Mouse (Mus musculus) brain, adult 10 weeks (tissue): Measurements from ENCODE around the gene Cox18. TPM values are rescaled to one million over a fixed set of nuclear protein-coding genes. Genes with fewer than 3 reads are reported as not detected.

Experiments
- polyA plus RNA-seq: library from polyadenylated mRNA; stranded (reverse); fragments of 350-450 nt; fragmentation: Illumina TruSeq; extraction: RNeasy Lipid Tissue Mini Kit (QIAGEN cat#74804); gene quantifications from one replicate; pipeline ENCODE4 v1.2.3, GENCODE M21; 2015; ENCODE audit warnings: low read depth, low replicate concordance

Gene Cox18
- polyA plus RNA-seq = 14.3 TPM

DNA sequence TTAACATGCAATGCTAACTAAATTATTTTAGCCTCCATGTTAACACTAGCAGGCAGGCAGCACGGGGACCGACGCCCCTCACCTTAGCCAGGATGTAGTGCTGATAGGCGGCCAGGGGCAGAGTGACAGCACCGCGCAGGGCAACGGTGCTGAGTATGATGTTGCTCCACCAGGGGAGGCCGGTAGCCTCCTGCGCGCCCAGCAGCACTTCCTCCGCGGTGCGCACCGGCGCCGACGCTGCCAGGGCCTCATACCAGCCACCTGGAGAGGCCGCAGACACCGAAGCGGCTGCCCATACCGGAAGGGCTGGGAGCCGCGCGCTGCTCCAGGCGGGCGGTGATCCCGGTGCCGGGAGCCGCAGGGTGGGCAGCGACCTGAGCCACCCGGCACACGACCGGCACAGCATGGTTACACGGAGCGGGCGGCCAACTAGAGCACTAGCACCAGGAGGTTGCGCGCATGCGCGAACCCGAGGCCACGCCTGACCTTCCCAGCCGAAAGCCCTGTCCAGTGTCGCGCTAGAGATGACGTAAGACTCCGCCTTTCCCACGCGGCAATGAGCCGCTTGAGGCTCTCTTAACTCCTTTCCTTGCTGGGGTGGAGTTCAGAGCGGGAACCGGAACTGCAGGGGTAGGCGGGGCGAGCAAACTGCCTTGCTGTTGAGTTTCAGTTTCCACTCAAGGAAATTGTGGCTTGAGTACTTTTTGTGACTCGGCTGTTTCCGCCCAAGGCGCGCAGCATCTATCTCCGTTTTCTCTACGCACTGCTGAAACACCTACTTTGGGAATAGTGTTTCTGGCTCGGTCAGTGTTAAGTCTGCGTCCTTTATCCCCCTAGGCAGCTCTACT is at the start of gene Cox18:
Gene Cox18, minus strand, starts transcription at position 468 of the 848 bp plus-strand sequence.

Other genes with a start within 250 kb of the Cox18 start
- 45.2 TPM for gene Ankrd17, start 142.6 kb upstream of the Cox18 start, polyA plus RNA-seq
- gene Gm9958, start 143.2 kb upstream of the Cox18 start, polyA plus RNA-seq = 3.0 TPM
- gene Alb, start 236.9 kb upstream of the Cox18 start, polyA plus RNA-seq = 7.6 TPM